Mouse (Mus musculus): ENCODE results near the gene Gimap8. TPM values are rescaled to one million over a fixed set of nuclear protein-coding genes. Genes with fewer than 3 reads are reported as not detected.

Gimap8 gene
- polyA plus RNA-seq, 1 experiment from 2014 or later, result 0.85 TPM

GRCm38 (mm10) chr6:48637811-48638500, 9.1 kb upstream of the Gimap8 start:
- Histone ChIP-seq H3K4me2 (ENCODE audit: low read length) (no peak overlapping the region), H3K27me3 (ENCODE audit: control insufficient read depth, insufficient read depth, low read length) (no peaks in the 10 kb centered on the region), H3K27ac (replicated peaks in 1 of 2; ENCODE audit: control insufficient read depth in 1 of 2, insufficient read depth in 1 of 2, low read depth in 2 of 2, low read length in 2 of 2) (no peak overlapping the region), H3K9ac (ENCODE audit: low read length) (no peak overlapping the region), H3K36me3 (ENCODE audit: control insufficient read depth, insufficient read depth, low read length) (no peaks in the 10 kb centered on the region), H3K9me3 (ENCODE audit: control insufficient read depth, low read length) (no peaks in the 10 kb centered on the region), H3K4me3 (ENCODE audit: control insufficient read depth in 1 of 2, insufficient read depth in 1 of 2, low read depth in 1 of 2, low read length in 2 of 2) (no peak overlapping the region), H3K4me1 (ENCODE audit: control insufficient read depth in 2 of 2, insufficient read depth in 2 of 2, low read length in 2 of 2) (peaks cover 9 to 11% of the 10 kb centered on the region in 2 experiments)
- ATAC-seq (ENCODE audit: insufficient number of reproducible peaks, insufficient read depth, low FRiP score, low read depth), result no peak
- 62% methylated on average over 6 of the region's 6 CpGs for WGBS

- ATAC-seq (ENCODE audit: insufficient number of reproducible peaks, insufficient read depth, low FRiP score, low read depth), result no peak
- no peak overlapping the region for H3K9ac ChIP-seq (ENCODE audit: low read length)
- no peak overlapping the region for H3K27ac ChIP-seq (replicated peaks in 1 of 2; ENCODE audit: control insufficient read depth in 1 of 2, insufficient read depth in 1 of 2, low read depth in 2 of 2, low read length in 2 of 2)
- no peak overlapping the region for H3K4me3 ChIP-seq (ENCODE audit: control insufficient read depth in 1 of 2, insufficient read depth in 1 of 2, low read depth in 1 of 2, low read length in 2 of 2)
- H3K4me2 ChIP-seq (ENCODE audit: low read length), result no peak overlapping the region
- H3K9me3 ChIP-seq (ENCODE audit: control insufficient read depth, low read length), result no peaks in the 10 kb centered on the region
- no peaks in the 10 kb centered on the region for H3K27me3 ChIP-seq (ENCODE audit: control insufficient read depth, insufficient read depth, low read length)
- peaks cover 9 to 11% of the 10 kb centered on the region in 2 experiments for H3K4me1 ChIP-seq (ENCODE audit: control insufficient read depth in 2 of 2, insufficient read depth in 2 of 2, low read length in 2 of 2)
- H3K36me3 ChIP-seq (ENCODE audit: control insufficient read depth, insufficient read depth, low read length), result no peaks in the 10 kb centered on the region
- 55% methylated on average over 2 of the region's 2 CpGs for WGBS
These were observed 8.5 kb upstream of the Gimap8 start for GRCm38 (mm10) chr6:48638553-48638952.

- Histone ChIP-seq H3K27ac (replicated peaks in 1 of 2; ENCODE audit: control insufficient read depth in 1 of 2, insufficient read depth in 1 of 2, low read depth in 2 of 2, low read length in 2 of 2) (no peak overlapping the region), H3K4me2 (ENCODE audit: low read length) (no peak overlapping the region), H3K36me3 (ENCODE audit: control insufficient read depth, insufficient read depth, low read length) (no peaks in the 10 kb centered on the region), H3K4me3 (ENCODE audit: control insufficient read depth in 1 of 2, insufficient read depth in 1 of 2, low read depth in 1 of 2, low read length in 2 of 2) (no peak overlapping the region), H3K27me3 (ENCODE audit: control insufficient read depth, insufficient read depth, low read length) (no peaks in the 10 kb centered on the region), H3K9me3 (ENCODE audit: control insufficient read depth, low read length) (no peaks in the 10 kb centered on the region), H3K9ac (ENCODE audit: low read length) (no peak overlapping the region), H3K4me1 (ENCODE audit: control insufficient read depth in 2 of 2, insufficient read depth in 2 of 2, low read length in 2 of 2) (peaks cover 9 to 13% of the 10 kb centered on the region in 2 experiments)
- 63% methylated on average over 6 of the region's 6 CpGs for WGBS
- ATAC-seq (ENCODE audit: insufficient number of reproducible peaks, insufficient read depth, low FRiP score, low read depth), result no peak
These were observed 5.6 kb upstream of the Gimap8 start for GRCm38 (mm10) chr6:48641391-48641790.

- ATAC-seq (ENCODE audit: insufficient number of reproducible peaks, insufficient read depth, low FRiP score, low read depth), result no peak
These were observed 4.2 kb upstream of the Gimap8 start for GRCm38 (mm10) chr6:48642764-48643292.

GRCm38 (mm10) chr6:48645660-48646308, 1.2 kb upstream of the Gimap8 start:
- H3K4me2 ChIP-seq (ENCODE audit: low read length), result no peak overlapping the region
- no peak overlapping the region for H3K9ac ChIP-seq (ENCODE audit: low read length)
- no peak; the same call in 1 of the 2 replicates for ATAC-seq (ENCODE audit: insufficient number of reproducible peaks, insufficient read depth, low FRiP score, low read depth)
- H3K27ac ChIP-seq (replicated peaks in 1 of 2; ENCODE audit: control insufficient read depth in 1 of 2, insufficient read depth in 1 of 2, low read depth in 2 of 2, low read length in 2 of 2), result no peak overlapping the region
- no peak overlapping the region for H3K4me3 ChIP-seq (ENCODE audit: control insufficient read depth in 1 of 2, insufficient read depth in 1 of 2, low read depth in 1 of 2, low read length in 2 of 2)
- 0 out of 4 replicates have a peak, but pooled peaks cover 0 to 2% of the 10 kb centered on the region in 2 experiments for H3K4me1 ChIP-seq (ENCODE audit: control insufficient read depth in 2 of 2, insufficient read depth in 2 of 2, low read length in 2 of 2)
- WGBS, result 8% methylated on average over 12 of the region's 12 CpGs
- no peaks in the 10 kb centered on the region for H3K27me3 ChIP-seq (ENCODE audit: control insufficient read depth, insufficient read depth, low read length)
- no peaks in the 10 kb centered on the region for H3K36me3 ChIP-seq (ENCODE audit: control insufficient read depth, insufficient read depth, low read length)
- no peaks in the 10 kb centered on the region for H3K9me3 ChIP-seq (ENCODE audit: control insufficient read depth, low read length)

More at GRCm38 (mm10) chr6:48642764-48643292, 4.2 kb upstream of the Gimap8 start:
- WGBS, result 22% methylated on average over 4 of the region's 4 CpGs
- Histone ChIP-seq H3K4me3 (ENCODE audit: control insufficient read depth in 1 of 2, insufficient read depth in 1 of 2, low read depth in 1 of 2, low read length in 2 of 2) (no peak overlapping the region), H3K4me2 (ENCODE audit: low read length) (no peak overlapping the region), H3K27ac (replicated peaks in 1 of 2; ENCODE audit: control insufficient read depth in 1 of 2, insufficient read depth in 1 of 2, low read depth in 2 of 2, low read length in 2 of 2) (no peak overlapping the region), H3K27me3 (ENCODE audit: control insufficient read depth, insufficient read depth, low read length) (no peaks in the 10 kb centered on the region), H3K4me1 (ENCODE audit: control insufficient read depth in 2 of 2, insufficient read depth in 2 of 2, low read length in 2 of 2) (0 out of 4 replicates have a peak, but pooled peaks cover under 1 to 2% of the 10 kb centered on the region in 2 experiments), H3K9ac (ENCODE audit: low read length) (no peak overlapping the region), H3K36me3 (ENCODE audit: control insufficient read depth, insufficient read depth, low read length) (no peaks in the 10 kb centered on the region), H3K9me3 (ENCODE audit: control insufficient read depth, low read length) (no peaks in the 10 kb centered on the region)

GRCm38 (mm10) chr6:48646309-48646690, 734 bp upstream of the Gimap8 start:
- H3K4me1 ChIP-seq (ENCODE audit: control insufficient read depth in 2 of 2, insufficient read depth in 2 of 2, low read length in 2 of 2), result 0 out of 4 replicates have a peak, but pooled peaks cover 0 to 2% of the 10 kb centered on the region in 2 experiments
- H3K4me3 ChIP-seq (ENCODE audit: control insufficient read depth in 1 of 2, insufficient read depth in 1 of 2, low read depth in 1 of 2, low read length in 2 of 2), result no peak overlapping the region
- H3K9me3 ChIP-seq (ENCODE audit: control insufficient read depth, low read length), result no peaks in the 10 kb centered on the region
- H3K27ac ChIP-seq (replicated peaks in 1 of 2; ENCODE audit: control insufficient read depth in 1 of 2, insufficient read depth in 1 of 2, low read depth in 2 of 2, low read length in 2 of 2), result no peak overlapping the region
- H3K4me2 ChIP-seq (ENCODE audit: low read length), result no peak overlapping the region
- H3K27me3 ChIP-seq (ENCODE audit: control insufficient read depth, insufficient read depth, low read length), result no peaks in the 10 kb centered on the region
- 59% methylated on average over 4 of the region's 4 CpGs for WGBS
- no peak overlapping the region for H3K9ac ChIP-seq (ENCODE audit: low read length)
- no peaks in the 10 kb centered on the region for H3K36me3 ChIP-seq (ENCODE audit: control insufficient read depth, insufficient read depth, low read length)
- ATAC-seq (ENCODE audit: insufficient number of reproducible peaks, insufficient read depth, low FRiP score, low read depth), result no peak

- H3K9ac ChIP-seq (ENCODE audit: low read length), result no peak overlapping the region
- no peaks in the 10 kb centered on the region for H3K9me3 ChIP-seq (ENCODE audit: control insufficient read depth, low read length)
- peak overlapping the region; percentile 34; the same call in 1 of the 2 replicates for H3K4me2 ChIP-seq (ENCODE audit: low read length)
- no peak overlapping the region for H3K4me3 ChIP-seq (ENCODE audit: control insufficient read depth in 1 of 2, insufficient read depth in 1 of 2, low read depth in 1 of 2, low read length in 2 of 2)
- 0 out of 4 replicates have a peak, but pooled peaks cover 0 to 2% of the 10 kb centered on the region in 2 experiments for H3K4me1 ChIP-seq (ENCODE audit: control insufficient read depth in 2 of 2, insufficient read depth in 2 of 2, low read length in 2 of 2)
- 74% methylated on average over 2 of the region's 2 CpGs for WGBS
- no peaks in the 10 kb centered on the region for H3K36me3 ChIP-seq (ENCODE audit: control insufficient read depth, insufficient read depth, low read length)
- no peak for ATAC-seq (ENCODE audit: insufficient number of reproducible peaks, insufficient read depth, low FRiP score, low read depth)
- H3K27ac ChIP-seq (replicated peaks in 1 of 2; ENCODE audit: control insufficient read depth in 1 of 2, insufficient read depth in 1 of 2, low read depth in 2 of 2, low read length in 2 of 2), result no peak overlapping the region
- no peaks in the 10 kb centered on the region for H3K27me3 ChIP-seq (ENCODE audit: control insufficient read depth, insufficient read depth, low read length)
These were observed 577 bp downstream of the Gimap8 start for GRCm38 (mm10) chr6:48647611-48648010.

Data from heart, embryonic 14.5 days (tissue).